Mouse (Mus musculus): ENCODE results near the gene Ipmk.

- TF ChIP-seq CTCF (IDR thresholded peaks at IDR 0.05) (no peak), EP300 (IDR thresholded peaks at IDR 0.05) (no peak)
These were observed 129.6 kb downstream of the Ipmk start for GRCm38 (mm10) chr10:71477147-71477546.
